Mouse (Mus musculus) heart, postnatal 14 days (tissue): ENCODE measurements around the gene Gm49394. TPM values are rescaled to one million over a fixed set of nuclear protein-coding genes. Genes with fewer than 3 reads are reported as not detected.

Experiments
- DNase-seq, 2 experiments: peaks; one replicate each; pipeline ENCODE4 v3.0.0; 2021 to 2022
- intact Hi-C: fragments of 180-260 bp; cut with DNase I; formaldehyde crosslinking; loops from one replicate; pipeline ENCODE4 v1.15.1; 2025
- total RNA-seq, 2 experiments: library from RNA; stranded (reverse); gene quantifications; 2 replicates each; pipeline ENCODE4 v1.2.3; 2021

The Gm49394 gene
- total RNA-seq, 2 experiments from 2014 or later: not detected

- no peak for DNase-seq
- intact Hi-C loops: no loop called here
Observed at GRCm38 (mm10) chr7:142659767-142660650, 9.7 kb downstream of the Gm49394 start.

GRCm38 (mm10) chr7:142659181-142659681 is 10.5 kb downstream of the Gm49394 start:
- DNase-seq: peak; percentile 57 to 66
- intact Hi-C loops: no loop called here

DNA sequence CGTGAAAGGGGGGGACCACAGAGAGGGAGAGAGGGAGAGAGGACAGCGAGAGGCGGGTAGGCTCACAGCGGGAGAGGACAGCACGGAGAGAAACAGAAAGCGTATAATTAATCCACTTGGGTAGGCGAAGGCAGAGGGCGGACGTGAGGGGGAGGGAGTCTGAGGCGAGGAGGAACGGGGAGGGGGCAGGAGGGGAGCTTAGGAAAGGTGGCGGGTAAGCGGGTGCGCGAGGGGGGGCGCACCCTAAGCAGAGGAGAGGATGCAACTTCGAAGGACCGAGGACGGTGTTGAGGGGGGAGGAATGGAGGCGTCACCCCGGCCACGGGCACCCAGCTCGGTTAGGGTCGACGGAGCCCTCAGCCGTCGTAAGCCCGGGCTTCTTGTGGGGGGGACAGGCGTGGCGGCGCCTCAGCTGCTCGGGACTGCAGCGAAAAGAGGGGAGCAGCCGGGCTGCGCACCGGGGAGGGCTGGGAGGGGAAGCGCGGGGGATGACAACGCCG is 11.0 kb downstream of the Gm49394 start:
- peak in 1 of 2 experiments; percentile 13 for DNase-seq
- intact Hi-C loops: no loop called here

DNA sequence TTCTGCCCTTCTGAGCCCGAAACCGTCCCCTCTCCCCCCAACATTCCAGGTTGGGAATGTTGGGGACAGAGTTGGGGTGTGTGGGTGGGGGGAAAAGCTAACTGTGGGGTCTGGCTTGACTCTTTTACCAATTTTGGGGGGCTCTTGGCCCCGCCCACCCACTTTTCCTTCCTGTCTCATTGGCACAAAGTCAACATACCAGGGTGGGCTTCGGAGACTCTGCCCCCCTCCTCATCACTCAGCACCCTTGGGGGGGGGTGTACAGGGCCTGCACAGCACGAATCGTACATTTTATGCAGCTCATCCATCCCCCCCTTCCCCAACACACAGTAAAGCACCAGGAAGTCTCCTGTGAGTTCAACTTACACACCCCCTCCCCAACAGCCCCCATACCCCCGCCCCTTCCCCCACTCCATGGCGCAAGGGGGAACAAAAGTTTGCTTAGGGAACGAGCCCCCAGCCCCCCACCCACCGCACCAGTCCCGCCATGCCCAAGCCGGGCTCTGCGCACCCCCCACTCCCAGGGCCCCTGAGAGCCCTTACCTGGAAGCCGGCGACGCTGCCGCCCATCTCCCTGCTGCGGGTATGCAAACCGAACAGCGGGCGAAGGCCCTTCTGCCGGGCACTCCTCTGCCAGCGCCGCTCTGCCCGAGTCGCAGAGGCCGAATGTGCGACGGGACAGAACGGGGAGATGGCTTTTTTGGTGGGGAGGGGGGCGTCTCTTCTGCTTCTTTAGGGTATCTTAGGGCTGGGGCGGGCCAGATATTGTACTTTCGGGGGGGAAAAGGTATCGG is 11.7 kb downstream of the Gm49394 start:
- no peak for DNase-seq
- intact Hi-C loops: no loop called here

DNA sequence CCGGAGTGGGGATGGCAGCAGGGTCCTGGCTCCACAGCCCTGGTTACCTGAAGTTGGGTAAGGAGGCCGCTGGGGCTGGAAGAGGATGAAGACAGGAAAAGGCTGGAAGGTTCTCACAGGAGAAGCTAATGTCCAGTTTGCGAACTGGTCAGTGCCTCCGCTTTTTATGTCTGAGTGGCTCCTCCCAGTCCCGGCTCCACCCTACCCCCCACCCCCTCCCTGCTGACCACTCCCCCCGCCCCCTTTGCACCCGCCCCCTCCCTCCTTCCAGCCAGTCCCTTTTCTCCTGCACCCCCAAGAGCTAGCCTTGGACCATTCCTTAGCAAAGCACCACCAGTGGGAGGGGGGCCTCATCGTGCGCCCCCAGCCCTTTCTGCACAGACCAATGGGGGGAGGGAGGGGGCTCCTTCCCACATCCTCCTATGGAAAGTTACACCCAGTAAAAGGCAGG is 12.4 kb downstream of the Gm49394 start:
- no peak for DNase-seq
- intact Hi-C loops: no loop called here

DNA sequence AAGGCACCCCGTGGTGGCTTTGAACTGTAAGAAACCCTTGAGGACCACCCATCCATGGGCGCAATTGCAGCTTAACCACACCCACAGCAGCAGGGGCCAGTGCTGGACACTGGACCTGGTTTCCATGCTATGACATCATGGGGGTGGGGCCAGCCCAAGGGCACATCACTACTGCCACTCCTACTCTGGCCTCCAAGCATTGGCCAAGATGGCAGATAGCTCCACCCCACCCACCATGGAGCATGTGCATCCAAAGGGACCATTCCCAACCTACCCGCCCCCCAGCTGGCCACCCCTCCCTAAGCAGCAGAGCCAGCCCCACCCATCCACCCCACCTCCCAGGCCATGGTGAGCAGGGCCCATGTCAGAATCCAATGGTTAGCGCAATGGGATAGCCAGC is 13.7 kb downstream of the Gm49394 start:
- intact Hi-C loops: no loop called here
- DNase-seq: no peak

DNA sequence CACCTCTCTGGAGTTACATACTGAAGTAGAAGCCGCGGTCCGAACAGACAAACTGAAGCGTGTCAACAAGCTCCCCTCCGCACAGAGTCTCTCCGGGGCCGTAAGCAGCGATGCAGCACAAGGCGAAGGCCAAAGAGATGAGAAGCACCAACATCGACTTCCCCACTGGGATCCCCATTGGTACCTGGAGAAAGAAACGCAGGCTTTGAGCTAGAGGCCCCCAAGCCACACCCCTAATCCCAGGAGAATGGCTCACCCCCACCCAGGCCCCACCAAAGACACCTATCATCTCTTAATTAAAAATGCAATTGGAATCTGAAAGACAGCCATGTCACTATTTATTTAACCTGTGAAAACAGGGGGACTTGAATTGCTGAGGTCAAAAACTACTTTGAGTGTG is 14.1 kb downstream of the Gm49394 start:
- intact Hi-C loops: no loop called here
- no peak for DNase-seq

- DNase-seq: no peak
- intact Hi-C loops: no loop called here
Observed at GRCm38 (mm10) chr7:142653726-142654125, 16.0 kb downstream of the Gm49394 start.

DNA sequence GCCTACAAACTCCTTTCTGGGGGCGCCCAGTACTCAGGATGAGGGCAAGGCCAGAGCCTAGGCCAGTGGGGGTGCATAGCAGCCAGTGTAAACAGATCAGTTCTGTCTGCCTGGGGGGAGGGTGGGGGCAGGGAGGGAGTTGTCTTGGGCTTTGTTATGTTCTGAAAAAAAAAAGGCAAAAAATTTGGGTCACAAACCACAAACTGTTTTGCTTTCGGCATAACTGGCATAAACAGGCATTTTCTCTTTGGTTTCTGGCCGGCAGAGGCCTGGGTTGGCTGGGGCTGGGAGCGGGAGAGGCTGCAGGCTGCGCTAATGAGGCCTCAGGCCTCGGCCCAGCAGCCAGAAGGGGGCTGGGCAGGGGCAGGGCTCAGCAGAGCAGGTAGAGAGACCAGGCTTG is 23.1 kb downstream of the Gm49394 start:
- intact Hi-C loops: no loop called here
- no peak for DNase-seq

- no peak for DNase-seq
- intact Hi-C loops: no loop called here
Observed at GRCm38 (mm10) chr7:142645045-142645444, 24.7 kb downstream of the Gm49394 start.

GRCm38 (mm10) chr7:142636178-142636577 is 33.6 kb downstream of the Gm49394 start:
- intact Hi-C loops: no loop called here
- DNase-seq: no peak

DNA sequence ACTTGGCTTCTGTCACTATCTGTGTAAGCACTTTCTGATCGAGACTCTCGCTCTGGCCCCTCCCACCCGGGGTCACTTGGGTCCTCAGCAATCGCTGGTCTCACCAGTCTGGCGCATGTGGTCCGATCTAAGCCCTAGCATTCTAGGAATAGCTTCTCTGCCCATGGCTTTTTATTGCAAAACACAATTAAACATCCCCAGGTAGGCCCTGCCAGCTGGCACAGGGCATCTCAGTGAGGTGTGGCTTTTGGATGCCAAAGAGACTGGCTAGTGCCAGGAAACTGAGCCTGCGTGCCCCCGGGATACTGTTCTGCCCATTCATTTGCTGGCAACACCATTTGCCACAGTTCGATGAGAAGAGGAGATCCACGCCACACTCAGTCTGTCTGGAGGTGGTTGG is 39.1 kb downstream of the Gm49394 start:
- no peak for DNase-seq
- intact Hi-C loops: no loop called here

DNA sequence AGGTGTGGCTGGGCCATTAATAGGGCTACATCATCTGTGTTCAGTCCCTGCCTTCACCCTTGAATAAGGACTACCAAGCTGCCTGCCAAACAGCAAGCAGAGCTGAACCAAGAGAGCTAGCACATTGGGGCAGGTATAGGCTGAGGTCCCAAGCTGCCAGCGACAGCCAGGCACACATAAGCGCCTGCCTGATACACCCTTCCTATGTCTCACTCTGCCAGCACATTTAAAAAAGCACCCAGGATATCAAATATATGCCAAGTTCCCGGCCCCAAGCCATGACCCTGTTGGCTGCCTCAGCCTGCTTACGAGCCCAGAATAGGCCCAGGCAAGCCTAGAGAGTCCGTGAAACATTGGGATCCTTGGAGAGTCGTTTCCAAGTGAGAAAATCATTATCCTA is 39.9 kb downstream of the Gm49394 start:
- intact Hi-C loops: no loop called here
- no peak for DNase-seq

GRCm38 (mm10) chr7:142622180-142622579 is 47.6 kb downstream of the Gm49394 start:
- intact Hi-C loops: no loop called here
- no peak for DNase-seq

DNA sequence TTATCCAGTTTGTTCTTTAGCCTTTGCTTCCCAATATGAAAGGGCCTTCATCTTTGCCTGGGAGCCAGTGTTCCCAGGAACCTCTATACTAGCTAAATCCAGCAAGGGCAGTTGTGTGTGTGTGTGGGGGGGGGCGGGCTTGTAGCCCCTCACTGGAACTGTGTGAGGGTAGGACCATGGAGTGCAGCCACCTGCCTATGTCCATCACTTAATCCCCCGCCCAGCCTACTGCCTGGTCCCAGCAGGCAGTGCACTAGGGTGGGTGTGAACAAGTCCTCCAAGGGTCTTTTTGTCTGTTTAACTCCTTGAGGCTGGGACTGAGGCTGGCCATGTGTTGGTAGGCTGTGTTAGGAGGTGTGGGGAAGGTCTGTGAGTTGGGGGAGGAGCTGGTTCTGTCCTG is 56.7 kb downstream of the Gm49394 start:
- intact Hi-C loops: no loop called here

DNA sequence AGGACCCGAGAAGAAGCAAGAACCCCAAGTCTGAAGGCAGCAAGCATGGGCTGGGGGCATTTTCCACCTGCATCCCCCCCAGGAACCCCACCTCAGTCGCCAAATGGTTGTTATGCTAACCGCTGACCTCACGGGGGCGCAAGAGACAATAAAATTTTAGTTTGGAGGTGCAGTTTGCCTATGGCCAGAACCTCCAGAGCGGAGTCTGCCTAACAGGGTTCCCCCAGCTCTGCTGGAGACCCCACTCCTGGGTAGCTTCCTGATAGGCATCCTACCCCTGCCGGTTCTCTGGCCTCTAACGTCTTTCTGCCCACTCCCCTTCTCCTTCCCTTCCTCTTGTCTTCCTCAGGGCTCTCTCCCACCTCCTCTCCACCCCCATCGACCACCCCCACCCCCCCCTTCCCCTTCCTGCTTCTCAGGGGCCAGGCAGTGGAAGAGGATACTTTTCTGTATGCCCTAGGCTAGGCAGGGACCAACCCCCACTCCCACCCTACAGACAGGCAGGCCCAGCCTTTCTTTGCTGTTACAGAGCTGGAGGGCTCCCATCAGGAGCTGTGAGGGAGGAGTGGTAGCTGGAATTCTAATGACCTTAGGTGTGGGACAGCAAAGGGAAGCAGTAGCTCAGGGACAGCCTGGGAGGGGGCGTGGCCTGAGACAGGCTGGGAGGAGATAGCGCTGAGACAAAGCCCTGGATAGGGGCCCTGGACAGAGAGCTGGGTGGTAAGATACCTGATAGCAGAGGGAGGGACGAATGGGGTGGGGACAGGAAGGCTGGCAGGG is 58.9 kb downstream of the Gm49394 start:
- intact Hi-C loops: loop anchor here (1.0 to 2.0 kb wide), 2 partner anchors 61 to 104 kb away; no protein-coding TSS in a partner anchor
- DNase-seq: peak; percentile 73 to 79

More for the DNA sequence above, 56.7 kb downstream of the Gm49394 start:
- DNase-seq: no peak

DNA sequence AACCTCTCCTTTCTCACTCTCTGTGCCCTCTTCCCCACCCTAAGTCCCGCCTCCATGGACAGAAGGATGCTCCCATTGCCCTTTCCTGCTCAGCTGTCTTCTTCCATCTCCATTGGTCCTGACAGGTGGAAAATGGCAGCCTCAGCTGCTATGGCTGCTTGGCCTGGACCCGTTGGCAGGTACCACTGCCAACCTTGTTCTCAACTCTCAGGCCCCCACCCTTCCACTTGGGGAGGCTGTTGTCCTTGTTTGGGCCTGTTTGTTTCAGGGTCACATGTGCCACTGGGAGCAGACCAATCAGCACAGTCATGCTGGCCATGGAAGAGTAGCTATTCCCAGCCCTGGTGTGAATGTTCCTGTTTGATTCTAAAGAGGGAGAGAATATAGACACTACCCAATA is 68.8 kb downstream of the Gm49394 start:
- intact Hi-C loops: no loop called here
- no peak for DNase-seq
